Mouse (Mus musculus) hindbrain, embryonic 10.5 days (tissue): ENCODE results near the gene Zfp950. TPM values are rescaled to one million over a fixed set of nuclear protein-coding genes. Genes with fewer than 3 reads are reported as not detected.
A peak's percentile ranks its signal among the peaks of the same experiment; 100 is the strongest.

Experiments used
- DNase-seq: peaks from one replicate; pipeline ENCODE4 v3.0.0-alpha.2; 2017; ENCODE audit warnings: low spot score
- H3K27ac ChIP-seq: fragments of 300-500 bp; sonication (generic); 2 replicates; pipeline ENCODE4 v1.5.1; 2016; ENCODE audit warnings: mild to moderate bottlenecking, moderate library complexity
- H3K27me3 ChIP-seq: fragments of 300-500 bp; sonication (generic); 2 replicates; pipeline ENCODE4 v1.6.1; 2016; ENCODE audit warnings: mild to moderate bottlenecking; ENCODE audit not compliant: poor library complexity, insufficient read depth, severe bottlenecking
- H3K36me3 ChIP-seq: fragments of 300-500 bp; sonication (generic); 2 replicates; pipeline ENCODE4 v1.6.1; 2016; ENCODE audit warnings: mild to moderate bottlenecking, moderate library complexity
- H3K4me1 ChIP-seq: fragments of 300-500 bp; sonication (generic); replicated peaks from 2 replicates; pipeline ENCODE4 v1.6.1; 2016; ENCODE audit warnings: mild to moderate bottlenecking
- H3K4me3 ChIP-seq: fragments of 300-500 bp; sonication (generic); 2 replicates; pipeline ENCODE4 v1.5.1; 2016; ENCODE audit warnings: mild to moderate bottlenecking, moderate library complexity
- H3K9me3 ChIP-seq: fragments of 300-500 bp; sonication (generic); 2 replicates; pipeline ENCODE4 v1.6.1; 2016; ENCODE audit warnings: mild to moderate bottlenecking, moderate library complexity
- WGBS: fragments of 180-500 bp; shearing (Covaris S2); methylation state at CpG from one replicate; pipeline ENCODE4 v1.1.7; 2016; 5-methylcytosine and 5-hydroxymethylcytosine counted together
- polyA plus RNA-seq: library from polyadenylated mRNA; unstranded; fragments of >200 nt; fragmentation: Nextera tagmentation; extraction: Ambion mirVana; gene quantifications from 2 replicates; pipeline ENCODE4 v1.2.1, GENCODE M21; 2016

The Zfp950 gene
- polyA plus RNA-seq, 1 experiment from 2014 or later, result 18.6 TPM

GRCm38 (mm10) chr19:61089001-61089400 is 51.6 kb downstream of the Zfp950 start:
- Histone ChIP-seq H3K4me1 (no peaks in the 10 kb centered on the region), H3K27me3 (no peaks in the 10 kb centered on the region)

GRCm38 (mm10) chr19:61087781-61088180 is 52.9 kb downstream of the Zfp950 start:
- no peak overlapping the region for H3K27ac ChIP-seq
- H3K36me3 ChIP-seq, result peaks cover 20% of the 10 kb centered on the region; the same call in 1 of the 2 replicates

More at GRCm38 (mm10) chr19:61089001-61089400, 51.6 kb downstream of the Zfp950 start:
- Histone ChIP-seq H3K27ac (no peak overlapping the region), H3K36me3 (peaks cover 11% of the 10 kb centered on the region; the same call in 1 of the 2 replicates), H3K9me3 (no peaks in the 10 kb centered on the region), H3K4me3 (no peak overlapping the region)
- WGBS, result 93% methylated on average over 3 of the region's 3 CpGs
- DNase-seq, result no peak

GRCm38 (mm10) chr19:61085217-61085616 is 55.4 kb downstream of the Zfp950 start:
- no peak for DNase-seq
- Histone ChIP-seq H3K4me3 (no peak overlapping the region), H3K27ac (no peak overlapping the region), H3K27me3 (no peaks in the 10 kb centered on the region), H3K36me3 (peaks cover 20% of the 10 kb centered on the region; the same call in 1 of the 2 replicates), H3K9me3 (no peaks in the 10 kb centered on the region), H3K4me1 (no peaks in the 10 kb centered on the region)
- WGBS, result 85% methylated on average over 2 of the region's 2 CpGs

More at GRCm38 (mm10) chr19:61087781-61088180, 52.9 kb downstream of the Zfp950 start:
- Histone ChIP-seq H3K4me1 (no peaks in the 10 kb centered on the region), H3K27me3 (no peaks in the 10 kb centered on the region), H3K9me3 (no peaks in the 10 kb centered on the region), H3K4me3 (no peak overlapping the region)
- 92% methylated on average over 1 of the region's 1 CpGs for WGBS
- DNase-seq, result no peak

- H3K4me3 ChIP-seq, result no peak overlapping the region
- no peaks in the 10 kb centered on the region for H3K27me3 ChIP-seq
- peaks cover 15% of the 10 kb centered on the region; the same call in 1 of the 2 replicates for H3K36me3 ChIP-seq
- H3K9me3 ChIP-seq, result no peaks in the 10 kb centered on the region
- no peak overlapping the region for H3K27ac ChIP-seq
- peak; percentile 89 for DNase-seq
- WGBS, result 51% methylated on average over 4 of the region's 4 CpGs
- H3K4me1 ChIP-seq, result no peaks in the 10 kb centered on the region
These were observed 56.3 kb downstream of the Zfp950 start for GRCm38 (mm10) chr19:61084149-61084940.

- WGBS, result 91% methylated on average over 8 of the region's 8 CpGs
- DNase-seq, result no peak
- no peaks in the 10 kb centered on the region for H3K4me1 ChIP-seq
- H3K27ac ChIP-seq, result no peak overlapping the region
- peaks cover 15% of the 10 kb centered on the region; the same call in 1 of the 2 replicates for H3K36me3 ChIP-seq
- no peaks in the 10 kb centered on the region for H3K27me3 ChIP-seq
- no peak overlapping the region for H3K4me3 ChIP-seq
- no peaks in the 10 kb centered on the region for H3K9me3 ChIP-seq
These were observed 57.6 kb downstream of the Zfp950 start for GRCm38 (mm10) chr19:61083006-61083405.

GRCm38 (mm10) chr19:61080251-61080749 is 60.3 kb downstream of the Zfp950 start:
- H3K36me3 ChIP-seq, result peaks cover 18% of the 10 kb centered on the region; the same call in 1 of the 2 replicates
- no peak overlapping the region for H3K4me3 ChIP-seq
- H3K4me1 ChIP-seq, result no peaks in the 10 kb centered on the region
- 93% methylated on average over 5 of the region's 5 CpGs for WGBS
- no peak overlapping the region for H3K27ac ChIP-seq
- H3K27me3 ChIP-seq, result no peaks in the 10 kb centered on the region
- no peaks in the 10 kb centered on the region for H3K9me3 ChIP-seq
- no peak for DNase-seq

- H3K4me1 ChIP-seq, result no peaks in the 10 kb centered on the region
- no peaks in the 10 kb centered on the region for H3K27me3 ChIP-seq
- no peak for DNase-seq
- H3K27ac ChIP-seq, result no peak overlapping the region
- no peaks in the 10 kb centered on the region for H3K9me3 ChIP-seq
- H3K4me3 ChIP-seq, result no peak overlapping the region
- 93% methylated on average over 3 of the region's 3 CpGs for WGBS
- peaks cover 18% of the 10 kb centered on the region; the same call in 1 of the 2 replicates for H3K36me3 ChIP-seq
These were observed 62.0 kb downstream of the Zfp950 start for GRCm38 (mm10) chr19:61078622-61079021.

- Histone ChIP-seq H3K9me3 (no peaks in the 10 kb centered on the region), H3K4me1 (no peaks in the 10 kb centered on the region), H3K27me3 (no peaks in the 10 kb centered on the region), H3K4me3 (no peak overlapping the region), H3K27ac (no peak overlapping the region), H3K36me3 (no peaks in the 10 kb centered on the region)
- no peak for DNase-seq
- 84% methylated on average over 1 of the region's 1 CpGs for whole genome bisulfite sequencing
These were observed 75.6 kb downstream of the Zfp950 start for GRCm38 (mm10) chr19:61065011-61065410.

GRCm38 (mm10) chr19:61064386-61064785 is 76.3 kb downstream of the Zfp950 start:
- no peak overlapping the region for H3K27ac ChIP-seq
- no peaks in the 10 kb centered on the region for H3K36me3 ChIP-seq
- H3K27me3 ChIP-seq, result no peaks in the 10 kb centered on the region
- no peaks in the 10 kb centered on the region for H3K4me1 ChIP-seq
- no peak for DNase-seq
- H3K9me3 ChIP-seq, result no peaks in the 10 kb centered on the region
- H3K4me3 ChIP-seq, result no peak overlapping the region
- 87% methylated on average over 3 of the region's 3 CpGs for WGBS

- H3K27ac ChIP-seq, result 0 out of 2 replicates have a peak overlapping the region, but pooled peaks have one; percentile 2
- H3K36me3 ChIP-seq, result no peaks in the 10 kb centered on the region
- H3K9me3 ChIP-seq, result no peaks in the 10 kb centered on the region
- 31% methylated on average over 3 of the region's 3 CpGs for WGBS
- H3K4me3 ChIP-seq, result no peak overlapping the region
- no peaks in the 10 kb centered on the region for H3K27me3 ChIP-seq
- DNase-seq, result peak; percentile 20
- H3K4me1 ChIP-seq, result peaks cover 15% of the 10 kb centered on the region
These were observed 83.1 kb downstream of the Zfp950 start for GRCm38 (mm10) chr19:61057581-61057980.

GRCm38 (mm10) chr19:61056783-61057410 is 83.7 kb downstream of the Zfp950 start:
- no peaks in the 10 kb centered on the region for H3K27me3 ChIP-seq
- H3K4me3 ChIP-seq, result no peak overlapping the region
- 74% methylated on average over 5 of the region's 5 CpGs for WGBS
- H3K27ac ChIP-seq, result 0 out of 2 replicates have a peak overlapping the region, but pooled peaks have one; percentile 2
- H3K4me1 ChIP-seq, result peaks cover 15% of the 10 kb centered on the region
- no peaks in the 10 kb centered on the region for H3K9me3 ChIP-seq
- no peak for DNase-seq
- no peaks in the 10 kb centered on the region for H3K36me3 ChIP-seq

- H3K36me3 ChIP-seq, result no peaks in the 10 kb centered on the region
- no peaks in the 10 kb centered on the region for H3K9me3 ChIP-seq
- DNase-seq, result no peak
- no peak overlapping the region for H3K27ac ChIP-seq
- H3K4me3 ChIP-seq, result no peak overlapping the region
- H3K4me1 ChIP-seq, result peaks cover 10% of the 10 kb centered on the region
- H3K27me3 ChIP-seq, result no peaks in the 10 kb centered on the region
These were observed 87.9 kb downstream of the Zfp950 start for GRCm38 (mm10) chr19:61052786-61053185.

GRCm38 (mm10) chr19:61052008-61052407 is 88.6 kb downstream of the Zfp950 start:
- Histone ChIP-seq H3K27me3 (no peaks in the 10 kb centered on the region), H3K4me3 (no peak overlapping the region), H3K27ac (no peak overlapping the region), H3K4me1 (peaks cover 2% of the 10 kb centered on the region), H3K36me3 (no peaks in the 10 kb centered on the region), H3K9me3 (no peaks in the 10 kb centered on the region)
- DNase-seq, result no peak
